Mouse (Mus musculus): Measurements from ENCODE around the gene Dbil5. TPM values are rescaled to one million over a fixed set of nuclear protein-coding genes. Genes with fewer than 3 reads are reported as not detected.
"Not testable (repeated sequence)": the region's sequence is repeated elsewhere in the genome, so short reads cannot be mapped to it uniquely, and the experiment has no call there.

The Dbil5 gene
- polyA plus RNA-seq, 1 experiment from 2014 or later: 1.4 TPM

GRCm38 (mm10) chr11:76210228-76210985 is 7.0 kb upstream of the Dbil5 start:
- no peak overlapping the region for H3K27ac ChIP-seq
- H3K27me3 ChIP-seq (ENCODE audit: insufficient read depth, low read length): no peaks in the 10 kb centered on the region
- H3K4me3 ChIP-seq (replicated peaks; ENCODE audit: low read depth, low read length): no peak overlapping the region
- H3K36me3 ChIP-seq (ENCODE audit: insufficient read depth, low read length): peaks cover 36% of the 10 kb centered on the region
- no peaks in the 10 kb centered on the region for H3K9me3 ChIP-seq (replicated peaks; ENCODE audit: low read length)
- 79% methylated on average over 13 of the region's 13 CpGs for WGBS
- DNase-seq (ENCODE audit: low spot score) (no peak), ATAC-seq (replicated peaks; ENCODE audit: low FRiP score, low read depth) (no peak)
- H3K9ac ChIP-seq (ENCODE audit: low read depth, low read length): no peak overlapping the region
- TF ChIP-seq CTCF (IDR thresholded peaks at IDR 0.05; ENCODE audit: low read depth): no peak
- no peaks in the 10 kb centered on the region for H3K4me1 ChIP-seq (replicated peaks; ENCODE audit: insufficient read depth, low read length)
- H3K4me2 ChIP-seq (ENCODE audit: low read length): no peak overlapping the region

GRCm38 (mm10) chr11:76211595-76211994 is 5.8 kb upstream of the Dbil5 start:
- H3K27me3 ChIP-seq (ENCODE audit: insufficient read depth, low read length); H3K4me1 ChIP-seq (replicated peaks; ENCODE audit: insufficient read depth, low read length); H3K9me3 ChIP-seq (replicated peaks; ENCODE audit: low read length); H3K4me2 ChIP-seq (ENCODE audit: low read length); H3K27ac ChIP-seq; DNase-seq (ENCODE audit: low spot score); H3K9ac ChIP-seq (ENCODE audit: low read depth, low read length); H3K4me3 ChIP-seq (replicated peaks; ENCODE audit: low read depth, low read length); ATAC-seq (replicated peaks; ENCODE audit: low FRiP score, low read depth): not testable (repeated sequence)
- WGBS: 85% methylated on average over 5 of the region's 6 CpGs
- H3K36me3 ChIP-seq (ENCODE audit: insufficient read depth, low read length): peaks cover 36% of the 10 kb centered on the region

GRCm38 (mm10) chr11:76213841-76214240 is 3.6 kb upstream of the Dbil5 start:
- no peak for TF ChIP-seq CTCF (IDR thresholded peaks at IDR 0.05; ENCODE audit: low read depth)
- no peak for ATAC-seq (replicated peaks; ENCODE audit: low FRiP score, low read depth)
- H3K9me3 ChIP-seq (replicated peaks; ENCODE audit: low read length): no peaks in the 10 kb centered on the region

GRCm38 (mm10) chr11:76215011-76215410 is 2.4 kb upstream of the Dbil5 start:
- Histone ChIP-seq H3K4me1 (replicated peaks; ENCODE audit: insufficient read depth, low read length) (0 out of 2 replicates have a peak, but pooled peaks cover 6% of the 10 kb centered on the region), H3K27me3 (ENCODE audit: insufficient read depth, low read length) (no peaks in the 10 kb centered on the region), H3K4me3 (replicated peaks; ENCODE audit: low read depth, low read length) (no peak overlapping the region), H3K27ac (no peak overlapping the region), H3K9me3 (replicated peaks; ENCODE audit: low read length) (no peaks in the 10 kb centered on the region), H3K36me3 (ENCODE audit: insufficient read depth, low read length) (peaks cover 19% of the 10 kb centered on the region), H3K9ac (ENCODE audit: low read depth, low read length) (no peak overlapping the region), H3K4me2 (ENCODE audit: low read length) (no peak overlapping the region)
- ATAC-seq (replicated peaks; ENCODE audit: low FRiP score, low read depth) (no peak), DNase-seq (ENCODE audit: low spot score) (no peak)
- 89% methylated on average over 2 of the region's 2 CpGs for WGBS
- TF ChIP-seq CTCF (IDR thresholded peaks at IDR 0.05; ENCODE audit: low read depth): no peak

More at GRCm38 (mm10) chr11:76213841-76214240, 3.6 kb upstream of the Dbil5 start:
- no peak overlapping the region for H3K4me3 ChIP-seq (replicated peaks; ENCODE audit: low read depth, low read length)
- 90% methylated on average over 5 of the region's 5 CpGs for WGBS
- peaks cover 26% of the 10 kb centered on the region for H3K36me3 ChIP-seq (ENCODE audit: insufficient read depth, low read length)
- no peak overlapping the region for H3K4me2 ChIP-seq (ENCODE audit: low read length)
- DNase-seq (ENCODE audit: low spot score): no peak
- H3K9ac ChIP-seq (ENCODE audit: low read depth, low read length): no peak overlapping the region
- H3K27ac ChIP-seq: no peak overlapping the region
- H3K27me3 ChIP-seq (ENCODE audit: insufficient read depth, low read length): no peaks in the 10 kb centered on the region
- H3K4me1 ChIP-seq (replicated peaks; ENCODE audit: insufficient read depth, low read length): 0 out of 2 replicates have a peak, but pooled peaks cover 6% of the 10 kb centered on the region

- peak overlapping the region; percentile 73 for H3K4me2 ChIP-seq (ENCODE audit: low read length)
- no peaks in the 10 kb centered on the region for H3K27me3 ChIP-seq (ENCODE audit: insufficient read depth, low read length)
- no peak for TF ChIP-seq CTCF (IDR thresholded peaks at IDR 0.05; ENCODE audit: low read depth)
- DNase-seq (ENCODE audit: low spot score) (no peak), ATAC-seq (replicated peaks; ENCODE audit: low FRiP score, low read depth) (no peak)
- H3K9ac ChIP-seq (ENCODE audit: low read depth, low read length): no peak overlapping the region
- H3K27ac ChIP-seq: no peak overlapping the region; the same call in 1 of the 2 replicates
- H3K4me3 ChIP-seq (replicated peaks; ENCODE audit: low read depth, low read length): peak overlapping the region; percentile 70
- H3K9me3 ChIP-seq (replicated peaks; ENCODE audit: low read length): no peaks in the 10 kb centered on the region
- H3K4me1 ChIP-seq (replicated peaks; ENCODE audit: insufficient read depth, low read length): 0 out of 2 replicates have a peak, but pooled peaks cover 6% of the 10 kb centered on the region
- 92% methylated on average over 5 of the region's 5 CpGs for WGBS
- H3K36me3 ChIP-seq (ENCODE audit: insufficient read depth, low read length): peaks cover 19% of the 10 kb centered on the region
Observed at GRCm38 (mm10) chr11:76216049-76216540, 1.3 kb upstream of the Dbil5 start.

GRCm38 (mm10) chr11:76216681-76217389 is 573 bp upstream of the Dbil5 start:
- ATAC-seq (replicated peaks; ENCODE audit: low FRiP score, low read depth) (peak; percentile 11; the same call in 1 of the 2 replicates), DNase-seq (ENCODE audit: low spot score) (peak; percentile 53)
- no peak for TF ChIP-seq CTCF (IDR thresholded peaks at IDR 0.05; ENCODE audit: low read depth)
- Histone ChIP-seq H3K4me3 (replicated peaks; ENCODE audit: low read depth, low read length) (peak overlapping the region; percentile 70), H3K4me2 (ENCODE audit: low read length) (peak overlapping the region; percentile 73), H3K27me3 (ENCODE audit: insufficient read depth, low read length) (no peaks in the 10 kb centered on the region), H3K9ac (ENCODE audit: low read depth, low read length) (peak overlapping the region; percentile 90), H3K9me3 (replicated peaks; ENCODE audit: low read length) (no peaks in the 10 kb centered on the region), H3K36me3 (ENCODE audit: insufficient read depth, low read length) (peaks cover 19% of the 10 kb centered on the region), H3K27ac (peak overlapping the region; percentile 87), H3K4me1 (replicated peaks; ENCODE audit: insufficient read depth, low read length) (0 out of 2 replicates have a peak, but pooled peaks cover 6% of the 10 kb centered on the region)
- WGBS: 2% methylated on average over 33 of the region's 33 CpGs

Data from kidney, postnatal 0 days (tissue).